Mouse (Mus musculus): ENCODE measurements around the gene Gm498.
A peak's percentile ranks its signal among the peaks of the same experiment; 100 is the strongest.

Gm498 gene

DNA sequence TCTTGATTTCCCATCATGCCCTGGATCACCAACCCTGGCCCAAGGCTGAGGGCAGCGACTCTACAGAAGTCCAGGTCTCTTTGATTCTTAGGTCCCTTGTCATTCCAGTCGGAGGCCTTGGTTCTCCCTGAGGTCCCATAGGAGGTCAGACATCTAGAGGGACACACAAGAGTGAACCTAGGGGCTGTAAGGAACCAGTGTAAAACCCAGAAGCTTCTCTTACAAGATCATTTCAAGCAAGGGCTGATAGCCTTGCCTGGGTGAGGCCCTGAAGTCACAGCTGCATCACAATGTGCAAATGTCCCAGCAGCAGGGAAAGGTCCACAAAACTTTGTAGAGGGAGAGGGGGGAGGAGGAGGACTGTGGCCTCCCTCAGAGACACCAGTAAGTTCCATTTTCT, at the start of gene Gm498:
Gm498 (plus strand) TSS at position 301 of the 400 bp plus-strand sequence.
- DNase-seq (ENCODE audit: low spot score in 2 of 2), result no peak

GRCm38 (mm10) chr7:143819201-143819600, 47.4 kb upstream of the Gm498 start:
- DNase-seq (ENCODE audit: low spot score in 2 of 2), result no peak

- no peak for DNase-seq (ENCODE audit: low spot score in 2 of 2)
Observed at GRCm38 (mm10) chr7:143821241-143821640, 45.4 kb upstream of the Gm498 start.

- peak; percentile 93 to 99 for DNase-seq (ENCODE audit: low spot score in 2 of 2)
Observed at GRCm38 (mm10) chr7:143822375-143823265, 44.0 kb upstream of the Gm498 start, which contains the start of the genes Nadsyn1 and Dhcr7. TSS of gene Nadsyn1 (minus strand) at chr7:143822849. TSS of gene Dhcr7 (plus strand) at chr7:143823145.

DNA sequence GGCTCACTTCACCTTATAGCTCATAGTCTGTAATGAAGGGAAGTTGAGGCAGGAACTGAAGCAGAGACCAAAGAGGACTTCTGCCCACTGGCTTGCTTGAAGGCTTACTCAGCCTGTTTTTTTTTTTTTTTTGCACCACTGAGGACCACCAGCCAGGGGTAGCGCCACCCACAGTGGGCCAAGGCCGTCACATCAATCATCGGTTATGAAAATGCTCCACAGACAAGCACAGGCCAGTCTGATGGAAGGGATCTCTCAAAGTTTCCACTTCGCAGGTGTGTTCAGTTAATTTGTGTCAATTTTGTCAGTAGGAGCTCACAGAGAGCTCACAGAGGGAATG, 43.4 kb upstream of the Gm498 start:
- no peak for DNase-seq (ENCODE audit: low spot score in 2 of 2)

DNA sequence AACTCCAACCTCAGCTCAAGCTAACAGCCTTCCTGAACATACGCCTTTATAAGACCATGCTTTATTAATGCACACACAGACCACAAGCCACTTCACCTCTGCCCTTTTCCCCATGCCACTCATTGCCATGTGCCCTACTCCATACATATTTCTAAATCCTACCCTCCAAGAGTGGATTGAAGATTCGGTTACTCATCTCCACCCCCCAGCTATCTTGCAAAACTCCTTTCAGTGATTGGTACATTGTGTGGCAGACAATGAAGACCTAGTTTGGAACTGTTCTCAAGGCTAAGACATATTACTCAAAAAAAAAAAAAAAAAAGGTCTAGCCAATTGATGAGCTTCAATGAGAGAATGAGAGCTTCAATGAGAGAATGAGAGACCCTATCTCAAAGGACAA, 39.7 kb upstream of the Gm498 start:
- no peak for DNase-seq (ENCODE audit: low spot score in 2 of 2)

- peak; percentile 81 to 94 for DNase-seq (ENCODE audit: low spot score in 2 of 2)
Observed at GRCm38 (mm10) chr7:143829504-143830331, 36.9 kb upstream of the Gm498 start.

GRCm38 (mm10) chr7:143830399-143830798, 36.2 kb upstream of the Gm498 start:
- DNase-seq (ENCODE audit: low spot score in 2 of 2), result no peak

DNA sequence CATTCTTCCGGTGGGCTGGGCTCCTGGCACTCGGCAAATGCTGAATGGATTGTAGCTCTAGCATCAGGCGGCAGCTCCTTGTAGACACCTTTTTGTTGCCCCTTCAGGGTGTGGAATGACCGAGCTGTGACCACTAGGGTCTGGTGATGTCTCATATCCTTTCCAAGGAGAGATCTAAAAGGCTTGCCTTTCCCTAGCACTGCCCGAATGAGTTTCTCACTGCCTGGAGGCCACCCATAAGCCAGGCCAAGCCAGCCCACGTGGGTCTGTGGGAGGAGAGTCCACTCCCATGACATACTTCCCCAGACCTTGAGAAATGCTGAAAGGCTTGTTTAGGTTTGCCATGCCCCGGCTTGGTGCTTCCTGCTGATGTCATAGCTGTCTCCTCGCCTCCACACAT, 34.4 kb upstream of the Gm498 start:
- DNase-seq (ENCODE audit: low spot score in 2 of 2), result no peak

DNA sequence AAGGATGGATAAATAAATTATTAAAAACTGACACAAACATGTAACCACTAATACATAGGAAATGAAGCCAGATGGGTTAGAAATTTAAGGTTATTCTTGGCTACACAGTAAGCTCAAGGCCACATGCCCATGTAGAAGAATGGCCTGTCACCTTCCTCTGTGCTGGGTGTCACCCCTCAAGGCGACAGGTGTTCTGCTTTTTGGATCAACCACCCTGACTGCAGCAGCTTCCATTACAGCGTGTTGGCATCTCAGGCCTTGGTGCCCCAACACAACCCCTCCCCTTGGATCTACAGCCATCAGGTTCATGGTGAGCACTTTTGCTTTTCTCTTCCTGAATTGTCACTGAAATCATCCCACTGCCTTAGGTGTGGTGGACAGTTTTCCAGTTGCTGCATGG, 34.0 kb upstream of the Gm498 start:
- no peak for DNase-seq (ENCODE audit: low spot score in 2 of 2)

- no peak for DNase-seq (ENCODE audit: low spot score in 2 of 2)
Observed at GRCm38 (mm10) chr7:143833581-143834190, 33.0 kb upstream of the Gm498 start.

- no peak for DNase-seq (ENCODE audit: low spot score in 2 of 2)
Observed at GRCm38 (mm10) chr7:143834316-143834715, 32.3 kb upstream of the Gm498 start.

- DNase-seq (ENCODE audit: low spot score in 2 of 2), result no peak
Observed at GRCm38 (mm10) chr7:143834972-143835371, 31.7 kb upstream of the Gm498 start.

- DNase-seq (ENCODE audit: low spot score in 2 of 2), result no peak
Observed at GRCm38 (mm10) chr7:143837705-143838358, 28.8 kb upstream of the Gm498 start.

DNA sequence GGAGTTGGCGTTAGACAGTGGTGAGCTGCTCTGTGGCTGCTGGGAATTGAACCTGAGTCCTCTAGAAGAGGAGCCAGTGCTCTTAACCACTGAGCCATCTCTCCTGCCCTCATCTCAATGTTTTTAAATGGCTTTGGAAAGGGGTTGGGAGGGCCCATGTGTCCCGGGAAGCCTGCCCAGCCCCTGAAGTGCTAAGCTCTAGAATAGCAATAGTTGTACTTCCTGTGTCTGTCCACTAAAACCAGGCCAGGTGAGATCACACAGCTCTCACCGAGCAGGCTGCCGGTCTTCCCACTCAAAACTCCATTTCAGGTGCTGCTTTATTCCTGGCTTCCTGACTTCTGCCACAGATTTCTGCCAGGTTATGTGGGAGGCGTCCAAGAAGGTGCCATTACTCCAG, 26.5 kb upstream of the Gm498 start:
- no peak for DNase-seq (ENCODE audit: low spot score in 2 of 2)

GRCm38 (mm10) chr7:143841301-143841700, 25.3 kb upstream of the Gm498 start:
- DNase-seq (ENCODE audit: low spot score in 2 of 2), result no peak

- DNase-seq (ENCODE audit: low spot score in 2 of 2), result no peak
Observed at GRCm38 (mm10) chr7:143848127-143848767, 18.4 kb upstream of the Gm498 start.

DNA sequence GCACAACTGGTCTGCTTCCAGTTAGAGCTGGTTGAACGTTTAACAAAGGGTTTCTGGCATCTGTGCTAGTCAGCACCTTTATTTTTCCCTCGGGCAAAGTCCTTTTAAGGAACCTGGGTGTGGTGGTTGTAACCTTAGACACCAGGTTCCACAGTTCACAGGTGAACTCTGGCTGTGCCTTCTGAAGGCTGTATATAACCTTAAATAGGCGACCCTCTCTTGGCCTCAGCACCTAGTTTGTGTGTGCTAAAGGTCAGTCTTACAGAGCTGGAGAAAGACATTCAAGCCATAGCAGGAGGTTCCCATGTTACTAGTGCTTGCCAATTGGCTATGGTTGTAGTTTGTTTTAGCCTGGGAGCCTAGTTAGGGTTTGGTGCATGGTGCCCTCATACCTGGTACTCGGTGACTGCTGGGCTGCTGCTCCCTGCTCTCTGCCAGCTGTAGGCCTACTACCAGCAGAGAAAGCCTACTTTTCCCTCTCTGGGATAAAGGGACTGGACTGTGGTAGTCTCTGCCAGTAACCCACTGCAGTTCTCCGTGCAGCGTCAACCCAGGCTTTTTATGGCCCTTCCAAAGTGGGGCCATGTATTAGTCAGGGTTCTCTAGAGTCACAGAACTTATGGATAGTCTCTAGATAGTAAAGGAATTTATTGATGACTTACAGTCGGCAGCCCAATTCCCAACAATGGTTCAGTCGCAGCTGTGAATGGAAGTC, 17.7 kb upstream of the Gm498 start:
- DNase-seq (ENCODE audit: low spot score in 2 of 2), result no peak

DNA sequence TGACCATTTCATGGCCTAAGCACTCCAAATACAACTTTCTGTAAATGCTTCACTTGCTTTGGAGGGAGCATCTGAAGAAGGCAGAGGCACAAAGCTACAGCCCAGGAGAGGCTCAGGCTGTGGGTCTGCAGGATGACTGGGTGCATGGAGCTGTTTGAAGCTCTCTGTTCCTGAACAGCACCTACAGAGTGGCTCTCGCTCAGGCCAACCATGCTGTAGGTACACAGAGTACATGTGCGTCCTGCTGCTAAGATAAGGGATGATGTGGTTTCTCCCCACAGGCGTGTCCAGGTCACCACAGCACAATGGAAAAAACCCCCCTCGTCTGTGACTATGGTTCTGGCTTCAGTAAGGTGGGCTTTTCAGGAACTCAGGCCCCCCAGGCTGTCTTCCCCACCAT, 2.2 kb downstream of the Gm498 start:
- DNase-seq (ENCODE audit: low spot score in 2 of 2), result no peak

DNA sequence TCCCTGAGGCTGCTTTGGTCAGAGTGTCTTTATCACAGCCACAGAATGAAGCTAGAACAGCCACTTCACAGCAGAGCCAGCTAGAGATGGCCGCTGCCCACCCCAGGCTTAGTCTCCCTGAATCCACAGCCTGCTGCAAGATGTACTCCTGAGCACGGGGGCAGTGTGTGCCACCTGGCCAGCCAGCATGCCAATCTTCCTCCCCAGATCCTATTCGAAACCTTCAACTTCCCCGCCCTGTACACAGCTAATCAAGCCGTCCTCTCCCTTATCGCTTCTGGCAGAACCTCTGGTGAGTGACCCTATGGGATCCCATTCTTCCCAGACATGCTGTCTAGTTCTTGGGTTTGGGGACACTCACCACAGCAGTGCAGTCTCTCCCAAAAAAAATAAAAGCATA, 17.1 kb downstream of the Gm498 start:
- DNase-seq (ENCODE audit: low spot score in 2 of 2), result no peak

DNA sequence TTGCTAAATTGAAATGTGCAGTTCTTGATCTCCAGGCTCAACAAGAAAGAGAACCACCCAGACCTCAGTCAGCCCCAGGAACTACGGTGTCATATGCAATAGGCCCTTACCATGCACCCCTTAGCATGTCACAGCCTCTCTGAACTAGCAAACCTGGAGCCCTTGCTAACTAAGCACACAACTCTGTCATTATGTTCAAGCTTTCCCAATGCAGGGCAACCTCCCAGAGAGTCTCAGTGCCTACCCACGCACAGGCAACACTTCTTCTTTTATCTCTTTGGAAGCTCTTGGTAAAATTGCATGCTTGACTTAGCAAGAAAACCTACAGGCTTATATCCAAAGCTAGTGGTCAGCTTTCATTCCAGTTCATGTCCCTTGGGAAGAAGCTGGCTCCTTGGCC, 24.5 kb downstream of the Gm498 start:
- no peak for DNase-seq (ENCODE audit: low spot score in 2 of 2)
